Mouse (Mus musculus): ENCODE results near the gene Tspear.

DNA sequence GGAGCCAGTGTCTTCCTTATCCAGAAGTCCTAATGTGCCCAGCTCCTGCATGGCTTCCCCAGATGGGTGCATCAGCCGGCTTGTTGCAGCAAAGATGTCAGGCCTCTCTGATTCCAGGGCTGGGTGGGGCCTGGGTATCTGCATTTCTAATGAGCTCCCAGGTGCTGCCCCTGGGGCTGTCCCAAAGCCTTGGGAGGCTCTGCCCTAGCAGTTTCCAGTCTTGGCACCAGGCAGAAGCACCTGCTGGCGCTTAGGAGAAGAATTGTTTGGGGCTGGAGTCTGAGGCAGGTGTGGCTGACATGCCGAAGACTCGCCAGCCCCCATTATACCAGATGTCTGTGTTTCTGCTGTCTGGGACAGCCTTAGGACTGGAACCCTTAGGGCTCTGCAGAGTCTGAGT is 15.7 kb upstream of the Tspear start:
- no peak for TF ChIP-seq CTCF (IDR thresholded peaks at IDR 0.05; ENCODE audit: insufficient read depth, low read length)
- TF ChIP-seq POLR2A (IDR thresholded peaks at IDR 0.05; ENCODE audit: borderline replicate concordance, extremely low read depth, low read depth, low read length) = no peak

Data from lung, adult 2 months (tissue).